Mouse (Mus musculus) embryo, embryonic 11 days (tissue): ENCODE results near the gene Polr3a.

Experiments
- DNase-seq: peaks from one replicate; pipeline ENCODE4 v3.0.0-alpha.2; 2015

The Polr3a gene

DNA sequence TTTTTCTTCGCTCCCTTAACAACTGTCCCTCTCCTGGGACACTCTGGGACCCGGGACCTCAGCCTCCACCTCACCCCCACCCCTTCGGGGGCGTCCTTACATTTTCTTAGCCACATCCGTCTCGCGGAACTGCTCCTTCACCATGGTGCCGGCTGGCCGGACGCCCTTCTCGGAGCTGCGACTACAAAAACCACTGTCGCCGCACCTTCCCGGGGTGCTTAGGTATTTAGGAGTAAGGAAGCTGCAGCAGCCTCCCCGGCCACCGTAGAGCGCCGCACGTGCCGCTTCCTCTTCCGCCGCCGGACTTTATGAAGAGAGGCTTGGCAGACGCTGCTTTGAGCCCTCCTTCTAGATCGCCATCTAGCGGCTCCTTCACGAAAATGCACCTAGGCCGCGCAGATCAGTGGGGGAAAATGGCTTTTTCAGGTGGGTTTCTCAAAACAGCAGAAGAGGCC, at the start of gene Polr3a, which contains the start of gene Rps24:
Gene Polr3a, minus strand, starts transcription at position 286 of the 455 bp plus-strand sequence.
Gene Rps24, plus strand, starts transcription at position 353 of the 455 bp plus-strand sequence.
- DNase-seq: peak; percentile 94

DNA sequence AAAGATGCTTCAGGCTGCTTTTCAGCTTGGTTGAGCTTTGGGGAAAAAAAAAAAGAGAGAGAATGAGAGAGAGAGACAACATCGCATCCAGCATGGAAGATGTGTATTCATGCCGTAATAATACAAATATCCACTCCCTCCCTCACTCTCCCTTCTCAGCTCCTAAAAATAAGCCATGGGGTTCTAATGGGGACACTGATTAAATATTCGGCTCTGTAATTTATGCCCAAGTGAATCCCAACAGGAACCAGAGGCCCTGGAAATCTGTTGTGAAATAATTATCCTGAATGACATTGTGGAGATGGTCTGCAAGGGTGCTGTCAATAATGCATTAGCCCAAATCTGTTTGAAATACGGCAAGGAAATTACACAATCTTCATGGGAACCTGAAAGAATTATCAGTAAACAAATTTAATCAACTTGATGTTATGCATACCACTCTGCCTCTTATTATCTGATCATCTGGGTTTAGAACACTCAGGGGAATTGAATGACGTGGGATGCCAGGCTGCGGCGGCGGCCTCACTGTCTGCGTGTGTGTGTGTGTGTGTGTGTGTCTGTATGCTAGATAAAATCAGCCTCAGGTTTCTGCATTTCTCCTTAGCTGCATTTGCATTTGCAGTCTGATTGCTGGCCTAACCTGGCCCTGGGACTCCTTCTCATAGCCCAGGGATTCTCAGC, 48.1 kb upstream of the Polr3a start:
- DNase-seq: peak; percentile 24

DNA sequence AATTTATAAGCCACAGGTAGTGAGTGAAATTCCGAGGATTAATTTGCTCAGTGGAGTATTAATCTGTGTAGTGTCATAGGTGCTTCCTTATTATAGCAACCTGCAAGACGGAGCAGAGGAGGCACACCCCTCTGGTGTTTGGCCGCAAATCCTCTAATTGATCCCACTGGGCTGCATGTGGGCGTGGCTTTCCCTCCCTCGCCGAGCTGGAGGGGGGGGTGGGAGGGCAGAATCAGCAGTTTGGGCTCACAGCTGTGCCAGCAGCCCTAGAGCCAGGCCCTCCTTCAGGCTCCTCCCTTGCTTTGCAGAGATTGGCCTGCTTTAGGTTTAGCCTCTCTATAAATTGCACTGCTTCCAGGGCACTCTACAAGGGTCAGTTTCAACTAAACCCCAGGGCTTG, 43.4 kb upstream of the Polr3a start:
- DNase-seq: peak; percentile 71

DNA sequence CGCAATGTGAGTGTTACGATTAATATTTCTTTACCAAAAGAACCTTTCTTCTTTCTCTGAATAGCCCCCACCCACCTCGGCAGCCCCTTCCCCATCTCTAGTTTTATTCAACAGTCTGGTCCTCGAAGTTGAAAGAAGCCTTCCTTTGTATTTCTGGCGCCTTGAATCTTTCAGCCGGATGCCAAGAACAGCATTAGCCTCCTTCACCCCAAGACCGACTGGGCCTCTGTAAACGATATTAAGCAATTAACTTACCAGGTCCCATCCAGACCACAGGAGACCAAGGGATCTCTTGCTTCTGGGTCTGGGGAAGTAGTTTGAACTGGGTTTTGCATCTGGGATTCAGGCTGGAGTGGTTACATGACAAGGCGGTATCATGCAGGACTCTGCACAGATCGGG, 39.6 kb upstream of the Polr3a start:
- DNase-seq: no peak

DNA sequence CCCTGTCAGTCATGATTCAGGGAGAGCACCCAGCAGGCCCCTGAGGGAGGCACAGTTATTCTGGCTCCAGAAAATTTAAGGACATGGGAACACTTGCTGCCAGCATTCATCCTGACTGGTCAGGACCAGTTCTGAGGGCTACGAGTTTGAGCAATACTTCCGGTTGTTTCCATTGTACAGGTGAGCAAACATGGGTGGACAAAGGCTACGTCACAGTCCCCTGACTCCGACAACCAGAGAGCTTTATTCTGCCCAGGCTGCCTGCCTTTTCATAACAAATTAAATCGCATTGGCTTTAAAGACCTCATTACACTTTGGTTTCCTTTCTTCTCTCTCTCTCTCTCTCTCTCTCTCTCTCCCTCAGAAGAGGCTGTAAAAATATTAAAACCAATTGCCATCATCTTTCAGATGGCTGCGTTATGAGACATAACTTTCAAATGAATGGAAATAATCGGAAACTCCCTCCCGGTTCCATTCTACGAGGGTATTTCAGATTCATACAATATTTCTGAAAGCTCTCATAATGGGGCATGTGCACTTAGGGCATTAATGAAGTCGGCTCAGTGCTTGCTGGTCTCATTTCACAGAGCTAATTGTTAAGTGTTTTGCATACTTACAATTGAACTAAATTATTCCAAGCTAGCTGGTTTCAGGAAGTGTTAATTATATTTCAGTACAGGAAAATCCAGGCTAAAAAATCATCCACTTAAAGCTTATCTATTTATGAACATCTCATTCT, 39.0 kb upstream of the Polr3a start:
- DNase-seq: no peak

DNA sequence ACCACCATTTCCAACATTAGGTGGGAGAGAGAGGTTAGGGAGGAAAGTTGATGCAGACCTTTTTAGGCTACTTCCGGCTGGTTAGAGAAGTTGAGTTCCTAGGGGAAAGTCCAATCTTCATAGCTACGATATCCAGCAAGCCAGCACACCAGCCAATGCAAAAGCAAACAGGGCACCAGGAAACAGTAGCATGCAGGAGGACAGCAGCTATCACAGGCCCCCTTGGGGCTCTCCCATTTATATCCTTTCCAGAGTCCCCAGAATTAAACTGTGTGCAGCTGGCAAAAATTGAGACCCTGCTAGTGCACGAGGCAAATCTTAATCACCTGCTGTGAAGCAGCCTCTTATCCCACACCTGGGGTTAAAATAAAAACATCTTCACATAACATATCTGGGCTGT, 38.3 kb upstream of the Polr3a start:
- DNase-seq: no peak

DNA sequence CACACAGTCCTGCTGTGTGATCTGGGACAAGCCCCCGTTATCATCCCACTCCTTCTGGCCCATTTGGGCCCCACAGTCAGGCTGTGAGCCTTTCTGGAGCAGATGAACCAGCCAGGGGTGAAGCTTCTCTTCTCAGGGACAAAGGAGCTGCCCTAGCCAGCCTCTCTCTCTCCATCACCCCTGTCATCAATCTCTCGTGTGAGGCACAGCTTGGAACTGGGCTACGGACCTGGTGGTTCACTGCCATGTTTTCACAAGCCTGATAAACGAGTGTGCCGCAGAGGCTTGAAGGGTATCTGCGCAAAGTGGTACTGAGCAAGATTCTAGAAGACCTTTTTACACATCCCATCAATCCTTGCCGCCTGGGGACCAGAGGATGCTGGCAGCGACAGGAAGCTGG, 34.7 kb upstream of the Polr3a start:
- DNase-seq: no peak

DNA sequence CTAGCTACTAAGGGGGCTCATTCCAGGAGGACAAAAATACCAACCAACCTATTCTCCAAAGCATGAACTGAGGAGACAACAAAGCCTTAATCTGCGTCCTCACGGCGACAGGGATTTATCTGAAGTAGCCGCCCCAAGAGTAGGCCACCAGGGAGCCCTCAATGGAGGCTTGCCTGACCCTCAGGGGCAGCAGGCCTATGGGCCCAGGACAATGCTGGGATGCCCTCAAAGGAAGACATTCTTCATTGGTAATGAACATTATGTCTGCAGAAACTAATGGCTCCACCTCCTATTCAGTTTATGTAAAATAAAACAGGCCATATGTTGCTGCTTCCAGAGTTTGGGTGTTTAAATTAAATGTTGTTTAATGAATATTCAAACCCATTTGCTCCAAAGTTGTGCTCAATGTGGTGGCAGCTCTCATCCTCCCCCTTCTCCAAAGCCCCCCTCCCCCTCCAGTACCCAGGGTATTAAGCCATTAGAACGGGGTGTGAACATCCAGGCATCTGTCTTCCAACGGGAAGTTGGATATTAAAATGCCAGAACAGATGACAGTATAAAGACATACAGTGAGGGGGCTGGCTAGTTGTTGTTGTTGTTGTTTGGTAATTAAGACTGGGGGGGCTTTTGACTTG, 25.8 kb upstream of the Polr3a start:
- no peak for DNase-seq

DNA sequence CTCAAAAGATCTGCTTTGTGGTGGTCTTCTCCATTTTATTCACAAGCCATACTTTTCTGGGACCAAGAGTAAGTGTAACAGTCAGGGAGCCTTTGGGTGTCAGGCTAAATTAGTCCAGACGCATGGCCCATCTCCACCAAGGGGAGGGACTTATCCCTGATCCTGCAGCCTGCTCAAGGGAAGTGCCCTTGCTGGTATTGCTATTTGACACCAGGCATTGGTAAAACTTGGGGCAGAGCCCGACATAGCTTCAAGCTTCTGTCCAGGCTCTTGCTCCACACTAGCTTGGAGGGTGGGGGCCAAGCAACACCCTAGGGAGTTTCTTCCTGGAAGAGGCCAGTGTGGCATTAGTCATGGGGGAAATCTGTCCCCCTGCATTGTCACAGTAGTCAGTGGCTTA, 23.8 kb upstream of the Polr3a start:
- no peak for DNase-seq

DNA sequence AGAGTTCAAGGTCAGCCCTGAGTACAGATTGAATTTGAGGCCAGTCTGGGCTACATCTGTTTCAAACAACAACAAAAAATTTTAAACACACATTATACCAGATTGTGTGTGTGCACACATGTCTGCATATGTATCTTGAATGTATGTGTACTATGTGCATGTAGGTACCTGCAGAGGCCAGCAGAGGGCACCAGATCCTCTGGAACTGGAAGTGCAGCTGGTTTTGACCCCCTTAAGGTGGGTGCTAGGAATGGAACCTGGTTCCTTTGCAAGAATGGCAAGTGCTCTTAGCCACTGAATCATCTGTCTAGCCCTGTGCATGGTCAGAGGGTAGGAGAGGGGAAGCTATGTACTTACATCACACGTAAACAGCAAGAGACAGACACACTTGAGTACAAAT, 23.4 kb upstream of the Polr3a start:
- no peak for DNase-seq

DNA sequence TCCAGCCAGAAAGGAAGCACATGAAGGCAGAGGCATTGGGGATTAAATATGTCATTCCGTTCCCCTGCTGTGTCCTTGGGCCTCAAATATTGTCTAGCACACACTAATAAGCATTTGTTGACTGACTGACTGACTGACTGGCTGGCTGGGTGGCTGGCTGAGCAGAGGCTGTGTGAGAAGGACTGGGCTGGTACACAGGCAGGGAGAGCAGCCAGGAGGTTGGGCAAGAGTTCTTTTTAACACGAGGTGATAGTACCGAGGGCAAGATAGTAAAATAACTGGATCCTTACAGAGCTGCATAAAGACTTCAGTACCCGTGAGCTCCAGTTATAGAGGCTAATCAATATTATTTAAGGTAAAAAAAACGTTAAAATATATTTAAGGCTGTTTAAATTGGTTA, 22.7 kb upstream of the Polr3a start:
- no peak for DNase-seq

DNA sequence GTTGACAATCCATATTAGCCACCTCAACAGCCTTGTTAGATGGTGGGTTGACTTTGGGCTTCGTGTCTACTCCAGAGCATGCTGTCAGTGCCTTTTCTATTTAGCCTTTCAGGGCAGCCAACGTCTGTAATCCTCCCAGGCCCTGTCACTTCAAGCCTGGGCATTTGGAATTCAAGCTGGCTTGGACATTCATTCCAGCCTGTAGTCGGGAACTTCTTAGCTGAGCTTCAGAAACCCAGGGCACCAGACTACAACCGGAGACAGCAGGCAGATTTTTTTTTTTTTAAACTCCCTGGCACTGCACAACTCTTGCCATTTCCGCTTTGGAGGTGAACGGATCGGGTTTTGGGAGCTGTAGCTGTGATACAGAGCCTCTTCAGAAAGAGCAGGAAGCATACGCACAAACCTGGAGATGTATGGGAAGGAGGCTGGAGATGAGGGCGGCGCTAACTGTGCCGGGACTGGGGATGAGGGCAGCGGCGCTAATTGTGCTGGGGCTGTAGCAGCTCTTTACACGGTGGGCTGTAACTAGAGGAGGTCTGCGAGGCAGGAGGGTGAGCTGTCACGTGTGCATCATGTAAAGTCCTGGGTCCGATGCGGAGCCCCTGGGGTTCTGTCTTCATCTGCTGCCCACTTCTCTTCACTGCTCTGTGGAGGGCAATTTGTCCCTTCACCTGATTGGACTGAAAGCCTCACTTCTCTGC, 21.4 kb upstream of the Polr3a start:
- DNase-seq: peak; percentile 53

DNA sequence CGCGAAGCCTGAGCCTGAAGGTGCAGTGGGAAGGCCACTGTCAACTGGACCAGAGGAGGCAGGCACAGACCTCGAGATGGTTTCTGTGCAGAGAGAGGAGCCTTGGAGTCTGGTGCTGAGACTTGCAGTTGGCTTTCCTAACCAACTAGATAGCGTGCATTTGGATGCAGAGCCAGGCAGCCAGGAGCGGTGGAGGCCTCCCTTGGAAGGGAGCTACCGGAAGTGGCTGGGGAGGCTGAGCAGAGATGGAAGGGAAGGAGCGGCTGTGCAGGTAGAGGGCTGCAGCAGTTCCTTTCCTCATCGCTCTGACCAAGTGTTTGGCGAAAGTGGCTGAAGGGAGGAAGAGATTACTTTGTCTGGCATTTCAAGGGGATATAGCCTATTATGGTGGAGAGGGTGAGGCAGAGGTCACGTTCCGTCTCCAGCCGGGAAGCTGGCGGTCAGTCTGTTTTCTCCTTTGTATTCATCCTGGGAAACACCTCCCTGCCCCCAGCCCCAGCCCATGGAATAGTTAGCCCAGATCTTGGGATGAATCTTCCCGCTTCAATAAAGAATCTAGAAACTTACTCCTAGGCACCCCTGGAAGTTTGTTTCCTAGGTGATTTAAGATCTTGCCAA, 20.7 kb upstream of the Polr3a start:
- peak; percentile 41 for DNase-seq

DNA sequence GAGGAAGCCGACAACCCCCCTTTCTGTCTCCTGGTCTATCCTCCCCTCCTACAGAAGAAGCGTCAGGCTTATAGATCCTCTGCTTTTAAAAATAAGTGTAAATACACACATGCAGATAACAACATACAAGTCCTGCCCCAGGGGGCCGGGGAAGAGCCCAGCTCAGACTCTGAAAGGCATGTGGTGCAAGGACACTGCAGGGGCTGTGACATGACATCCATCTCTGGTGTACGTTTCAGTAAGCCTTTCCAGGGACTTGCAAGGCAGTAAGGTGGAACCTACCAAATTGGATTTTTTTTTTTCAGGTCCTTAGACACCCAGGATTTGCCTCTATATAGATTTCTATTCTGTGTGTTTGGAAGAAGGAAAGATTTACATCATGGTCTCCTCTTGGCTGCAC, 14.4 kb upstream of the Polr3a start:
- DNase-seq: no peak

DNA sequence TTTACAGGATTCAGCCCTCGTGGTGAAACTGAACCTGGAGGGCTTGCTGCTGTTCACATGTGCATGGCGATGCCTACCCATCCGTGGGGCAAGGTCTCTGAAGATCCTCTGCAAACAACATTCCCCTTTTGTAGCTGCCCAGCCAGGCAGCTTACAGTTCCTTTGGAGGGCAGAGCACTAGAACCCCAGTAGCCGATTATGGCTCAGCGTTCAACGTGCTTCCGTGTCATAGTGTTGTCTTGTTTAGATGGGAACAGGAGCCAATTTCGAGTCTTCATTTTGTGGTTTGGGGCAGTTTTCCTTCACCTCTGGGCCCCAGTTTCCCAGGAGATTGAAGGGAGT, 14.0 kb upstream of the Polr3a start:
- no peak for DNase-seq

DNA sequence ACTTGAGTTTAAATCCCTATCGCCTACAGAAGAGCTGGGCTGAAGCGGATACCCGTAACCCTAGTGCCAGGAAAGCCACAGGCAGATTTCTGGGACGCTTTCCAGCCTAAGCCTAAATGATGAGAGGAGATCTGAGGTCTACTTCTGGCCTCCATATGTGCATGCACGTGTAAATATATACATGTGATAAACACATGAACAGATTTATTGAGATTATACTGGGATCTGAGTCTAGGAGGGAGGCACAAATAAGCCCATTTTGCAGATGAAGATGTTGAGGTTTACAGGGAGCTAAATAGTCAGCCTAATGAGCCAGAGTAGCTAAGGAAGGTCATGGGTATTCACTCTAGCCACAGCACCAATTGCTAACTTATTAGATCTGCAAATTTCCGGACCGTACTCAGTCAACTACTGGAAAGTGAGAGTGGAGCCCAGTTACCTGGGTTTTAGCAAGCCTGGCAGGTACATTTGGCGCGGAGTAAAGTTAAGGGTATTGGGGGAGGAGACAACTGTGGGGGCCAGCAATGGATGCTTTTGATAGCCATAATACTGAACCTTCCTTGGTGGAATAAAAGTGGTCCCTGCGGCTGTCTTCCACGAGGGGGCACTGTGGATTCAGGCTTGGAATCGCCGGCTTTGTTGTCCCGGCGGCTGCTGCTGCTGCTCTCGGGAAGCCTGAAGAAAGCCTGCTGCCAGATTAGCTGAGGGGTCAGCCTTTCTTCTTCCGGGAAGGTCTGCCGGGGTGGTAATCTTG, 13.4 kb upstream of the Polr3a start:
- DNase-seq: peak; percentile 94

DNA sequence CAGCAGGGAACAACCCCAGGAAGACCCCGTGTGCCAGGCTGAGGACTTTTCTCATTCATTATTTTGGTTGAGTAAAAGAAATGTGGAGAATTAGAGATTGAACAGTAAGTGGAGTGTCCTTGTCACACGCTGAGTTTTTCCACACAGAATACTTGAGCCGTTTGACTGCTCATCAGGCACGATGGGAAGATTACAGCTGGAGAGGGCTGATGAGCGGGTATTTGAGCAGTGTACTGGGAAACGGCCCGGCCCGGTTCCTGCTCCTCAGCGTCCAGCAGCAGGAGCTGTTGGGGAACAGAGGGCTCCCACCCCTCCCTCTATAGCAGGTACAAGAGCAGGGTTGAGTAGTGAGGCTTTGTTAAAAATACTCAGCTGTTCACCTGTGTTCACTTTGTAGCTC, 12.6 kb upstream of the Polr3a start:
- DNase-seq: no peak

DNA sequence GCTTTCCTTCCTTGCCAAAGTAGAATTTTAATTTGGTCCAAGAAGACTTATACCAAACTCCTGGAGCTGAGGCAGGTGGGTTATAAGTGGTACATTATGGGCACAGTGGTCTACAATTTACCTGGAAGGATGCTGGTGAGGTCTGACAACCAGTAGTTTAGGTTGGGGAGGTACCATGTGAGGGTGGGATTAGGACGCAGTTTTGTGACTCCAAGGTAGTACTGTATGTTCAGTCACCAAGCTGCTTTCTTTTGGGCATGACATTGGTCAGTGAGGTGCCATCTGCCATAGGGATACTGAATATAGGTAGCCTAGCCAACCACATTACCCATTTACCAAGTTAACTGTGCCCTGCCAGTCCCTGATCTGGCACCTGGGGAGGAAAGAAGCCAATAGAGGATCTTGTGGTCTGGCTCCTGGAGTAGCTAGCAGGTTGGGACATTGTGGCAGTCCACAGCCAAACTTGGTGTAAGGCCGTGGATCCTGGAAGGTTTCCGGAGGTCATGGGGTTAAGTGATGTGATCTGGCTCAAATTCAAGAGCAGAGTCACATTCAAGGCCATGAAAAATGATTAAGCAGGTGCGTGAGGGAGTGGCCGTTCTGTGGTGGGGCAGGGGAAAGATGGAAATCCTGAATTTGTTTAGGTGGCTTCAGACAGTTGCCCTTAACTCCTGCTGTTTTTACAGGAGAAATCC, 11.8 kb upstream of the Polr3a start:
- no peak for DNase-seq

DNA sequence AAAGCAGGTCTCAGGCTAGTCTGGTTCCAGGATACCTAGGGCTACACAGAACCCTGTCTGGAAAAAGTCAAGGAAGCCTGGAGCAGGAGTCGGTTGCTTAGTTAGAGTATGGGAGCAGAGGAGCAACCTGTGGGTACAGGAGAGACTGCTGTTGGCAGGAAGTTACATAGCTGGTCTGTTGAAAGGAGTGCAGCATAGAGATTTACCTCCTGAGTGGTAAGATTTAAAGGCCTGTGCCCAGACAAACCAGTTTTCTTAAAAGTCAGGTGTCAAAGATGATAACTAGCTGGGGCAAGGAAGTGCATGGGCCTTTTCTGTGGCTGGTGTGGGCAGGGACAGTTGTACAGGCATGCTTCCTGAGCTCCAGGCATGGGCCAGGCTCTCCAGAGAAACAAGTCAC, 10.6 kb upstream of the Polr3a start:
- no peak for DNase-seq

DNA sequence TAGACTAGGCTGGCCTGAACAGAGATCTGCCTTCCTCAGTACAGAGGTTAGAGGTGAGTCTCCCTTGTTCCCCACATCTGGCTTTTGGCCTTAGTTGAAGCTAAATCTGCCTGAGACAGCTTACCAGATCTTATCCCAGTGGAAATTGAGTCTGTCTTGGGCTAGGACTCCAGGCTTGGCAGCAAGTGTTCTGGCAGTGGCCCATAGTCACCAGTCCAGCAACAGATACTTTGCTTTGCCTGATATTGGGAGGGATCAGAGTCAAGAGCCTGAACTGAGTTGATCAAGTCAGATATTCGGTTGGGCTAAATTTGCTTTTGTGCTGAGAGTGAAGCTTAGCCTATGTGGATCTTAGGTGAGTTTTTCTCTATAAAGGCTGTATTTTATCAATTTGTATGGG, 9.6 kb upstream of the Polr3a start:
- no peak for DNase-seq

DNA sequence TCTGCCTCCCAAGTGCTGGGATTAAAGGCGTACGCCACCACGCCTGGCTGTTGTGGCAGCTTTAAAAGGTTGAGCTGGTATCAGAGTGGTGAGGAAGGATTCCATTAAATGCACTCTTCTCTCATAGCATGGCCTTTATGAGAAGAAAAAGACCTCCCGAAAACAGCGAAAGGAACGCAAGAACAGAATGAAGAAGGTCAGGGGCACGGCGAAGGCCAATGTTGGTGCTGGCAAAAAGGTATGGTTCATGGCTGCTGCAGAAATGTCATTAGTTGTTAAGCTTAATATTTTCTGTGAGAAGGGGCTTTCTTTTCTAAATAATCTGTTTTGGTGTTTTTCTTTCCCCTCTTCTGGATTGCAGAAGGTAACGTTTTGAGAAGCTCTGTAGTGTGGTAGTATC, 6.4 kb upstream of the Polr3a start:
- DNase-seq: no peak
